Mouse (Mus musculus): ENCODE measurements around the gene Gm21958.
A peak's percentile ranks its signal among the peaks of the same experiment; 100 is the strongest.

The Gm21958 gene

DNA sequence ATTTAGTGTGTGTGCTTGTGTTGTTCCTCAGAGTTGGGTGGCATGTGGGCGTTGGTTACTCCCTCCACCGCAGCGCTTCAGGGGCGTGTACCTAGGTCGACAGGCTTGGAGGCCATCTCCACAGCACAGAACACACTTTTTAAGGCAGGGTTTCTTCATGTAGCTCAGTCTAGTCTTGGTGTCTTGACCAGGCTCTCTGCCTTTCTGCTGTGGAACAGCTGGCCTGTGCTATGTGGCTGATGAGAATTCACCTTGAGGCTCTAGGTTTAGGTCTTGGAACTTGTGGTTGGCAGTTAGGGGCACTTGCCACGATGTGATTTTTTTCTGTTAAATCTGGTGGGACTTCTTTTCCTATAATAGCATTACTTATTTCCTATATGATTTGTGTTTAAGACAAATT lies at the start of gene Gm21958:
TSS of gene Gm21958 (minus strand) at position 101 of the 400 bp plus-strand sequence.
- DNase-seq (ENCODE audit: low read depth, low spot score) = no peak

GRCm38 (mm10) chr3:54761258-54761657 lies 47.1 kb upstream of the Gm21958 start:
- no peak for DNase-seq (ENCODE audit: low read depth, low spot score)

DNA sequence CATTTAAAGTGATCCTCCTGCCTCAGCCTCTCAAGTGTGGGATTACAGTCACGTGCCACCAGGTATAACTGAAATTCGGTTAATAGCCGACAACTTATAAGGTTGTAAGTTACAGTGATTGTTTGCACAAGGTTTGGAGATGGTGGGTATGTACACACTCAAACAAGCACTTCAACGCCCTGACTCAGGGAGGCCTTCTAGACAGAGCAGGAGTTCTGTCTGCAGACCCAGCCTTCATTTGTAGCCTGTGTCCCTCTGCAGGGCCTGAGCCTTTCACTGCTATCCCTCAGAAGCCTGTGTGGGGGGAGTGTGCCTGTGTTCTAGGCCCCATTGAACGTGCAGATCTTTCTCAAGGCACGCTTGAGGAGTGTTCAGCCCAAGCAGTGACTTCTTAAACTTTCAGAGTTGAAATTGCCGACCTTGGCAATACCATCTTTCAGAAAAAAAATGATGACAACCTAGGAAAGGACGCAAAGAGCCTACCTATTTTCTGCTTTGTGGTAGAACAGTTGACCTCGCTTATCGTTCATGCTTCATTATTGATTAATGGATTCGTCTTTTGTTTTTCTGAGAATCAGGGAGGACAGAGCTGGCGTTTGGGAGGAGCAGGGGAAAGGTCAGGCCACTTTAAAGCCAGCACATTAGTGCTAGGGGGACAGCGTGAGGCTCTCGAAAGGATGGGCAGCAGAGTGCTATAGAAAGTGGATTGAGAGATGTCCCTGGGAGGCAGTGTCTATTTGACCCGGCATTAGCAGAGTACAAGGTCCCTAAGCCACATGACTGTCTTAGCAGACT lies 46.4 kb upstream of the Gm21958 start:
- DNase-seq (ENCODE audit: low read depth, low spot score) = no peak

DNA sequence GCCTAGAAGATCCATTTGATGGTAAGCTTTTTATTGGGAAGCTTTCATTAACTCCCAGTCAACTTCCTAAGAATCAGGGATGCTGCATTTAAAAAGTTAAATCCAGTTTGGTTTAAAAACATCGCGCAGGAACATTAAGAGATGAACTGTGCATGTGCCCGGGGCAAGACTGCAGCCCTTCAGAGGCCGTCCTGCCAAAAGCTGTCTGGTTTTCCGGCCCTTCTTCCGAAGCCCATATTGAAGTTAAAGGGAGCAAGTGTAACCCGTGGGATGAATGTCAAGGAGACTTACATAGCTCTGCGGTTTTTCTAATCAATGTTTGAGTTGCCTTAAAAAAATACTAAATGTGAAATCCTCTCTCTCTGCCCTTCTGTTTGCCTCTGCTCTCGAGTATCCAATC lies 45.1 kb upstream of the Gm21958 start:
- DNase-seq (ENCODE audit: low read depth, low spot score) = no peak

GRCm38 (mm10) chr3:54757446-54757845 lies 43.3 kb upstream of the Gm21958 start:
- DNase-seq (ENCODE audit: low read depth, low spot score) = no peak

GRCm38 (mm10) chr3:54756058-54756457 lies 41.9 kb upstream of the Gm21958 start:
- DNase-seq (ENCODE audit: low read depth, low spot score) = no peak

GRCm38 (mm10) chr3:54755145-54756041 lies 41.2 kb upstream of the Gm21958 start, which contains the start of gene Smad9:
Gene Smad9, plus strand, starts transcription at chr3:54755582.
- DNase-seq (ENCODE audit: low read depth, low spot score) = no peak

DNA sequence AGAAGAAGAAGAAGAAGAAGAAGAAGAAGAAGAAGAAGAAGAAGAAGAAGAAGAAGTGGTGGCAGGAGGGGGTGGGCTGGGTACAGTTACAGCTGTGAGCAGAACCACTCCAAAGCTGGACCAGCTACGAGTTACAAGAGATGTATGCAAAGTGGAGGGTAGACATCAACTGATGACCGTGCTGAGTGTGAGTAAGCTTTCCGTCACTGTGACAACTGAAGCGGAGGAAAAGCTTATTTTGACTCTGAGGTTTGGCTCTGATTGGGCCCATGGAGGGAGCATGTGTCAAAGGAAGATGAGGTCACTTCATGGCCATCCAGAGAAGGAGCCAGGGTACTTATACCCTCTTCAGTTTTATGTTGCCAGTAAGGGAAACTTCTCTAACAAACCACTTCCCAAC lies 39.3 kb upstream of the Gm21958 start:
- DNase-seq (ENCODE audit: low read depth, low spot score) = no peak

GRCm38 (mm10) chr3:54745799-54746198 lies 31.6 kb upstream of the Gm21958 start:
- no peak for DNase-seq (ENCODE audit: low read depth, low spot score)

DNA sequence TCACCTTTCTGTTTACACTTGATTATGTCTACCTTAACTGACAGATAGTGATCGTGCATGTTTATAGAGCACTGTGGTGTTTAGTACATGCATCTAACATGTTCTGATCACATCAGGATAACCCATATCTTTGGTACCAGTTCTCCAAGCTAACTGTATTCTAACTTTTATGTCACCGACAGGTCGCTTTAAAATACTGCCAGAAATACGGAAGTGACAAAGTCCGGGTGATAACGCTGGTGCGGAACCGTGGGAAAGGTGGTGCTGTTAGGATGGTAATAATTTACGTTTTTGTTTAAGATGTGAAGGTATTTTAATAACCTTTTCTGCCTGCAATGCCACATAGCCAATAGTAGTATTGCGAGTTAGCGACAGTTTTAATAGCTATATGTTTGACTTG lies 27.8 kb upstream of the Gm21958 start:
- DNase-seq (ENCODE audit: low read depth, low spot score) = no peak

DNA sequence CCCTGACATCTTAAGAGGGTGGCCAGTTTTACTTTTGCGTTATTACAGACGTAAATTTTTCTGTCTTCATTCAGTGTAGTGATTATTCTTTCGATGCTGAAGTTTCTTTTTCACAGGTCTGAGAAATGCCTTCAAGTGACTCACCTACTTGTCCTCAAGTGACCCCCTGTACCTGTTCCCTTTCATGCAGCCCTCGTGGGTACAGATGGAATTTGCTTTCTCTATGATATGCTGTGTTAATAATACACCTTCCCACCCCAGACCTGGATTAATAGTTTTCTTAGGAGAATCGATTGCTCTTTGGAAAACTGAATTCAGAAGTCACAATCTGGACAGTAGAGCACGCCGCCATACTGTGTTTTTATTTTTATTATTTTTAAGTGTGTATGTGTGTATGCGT lies 23.2 kb upstream of the Gm21958 start:
- DNase-seq (ENCODE audit: low read depth, low spot score) = no peak

GRCm38 (mm10) chr3:54736101-54736927 lies 22.2 kb upstream of the Gm21958 start:
- DNase-seq (ENCODE audit: low read depth, low spot score) = no peak

DNA sequence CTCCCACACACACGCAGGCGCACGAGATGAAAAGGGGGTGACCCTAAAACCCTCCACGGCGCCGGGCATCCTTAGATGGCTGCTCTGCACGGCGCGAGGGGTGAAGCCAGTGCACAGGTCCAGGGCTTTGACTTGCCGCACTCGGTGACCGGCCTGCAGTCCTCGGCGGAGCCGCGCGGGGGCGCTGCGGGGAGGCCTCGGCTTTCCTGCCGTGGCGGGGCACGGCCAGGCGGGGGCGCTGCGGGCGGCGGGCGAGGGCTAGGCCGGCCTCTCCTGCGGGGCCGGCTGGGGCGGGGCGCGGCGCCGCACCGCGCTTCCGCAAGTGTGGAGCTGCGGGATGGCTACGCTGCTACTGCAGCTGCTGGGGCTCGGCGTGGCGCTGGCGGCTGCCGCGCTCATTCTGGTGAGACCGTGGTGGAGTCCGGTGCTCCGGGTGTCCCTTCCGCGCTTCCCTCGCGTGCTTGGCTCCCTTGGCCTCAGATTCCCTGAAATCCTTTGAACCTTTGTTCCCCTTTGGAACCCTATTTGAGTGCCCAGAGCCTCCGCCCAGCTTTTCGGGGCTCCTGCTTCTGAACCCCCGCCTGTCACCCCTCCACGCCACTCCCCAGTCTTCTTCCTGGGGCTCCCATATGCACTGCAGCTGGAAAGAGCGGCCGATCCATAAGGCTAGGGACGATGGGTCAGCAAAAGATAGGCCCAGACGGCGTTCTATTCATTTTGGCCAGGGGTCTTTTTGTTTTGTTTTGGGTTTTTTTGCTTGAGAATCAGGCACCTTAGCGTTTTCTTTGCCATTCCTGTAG lies 21.3 kb upstream of the Gm21958 start, which contains the start of the genes Exosc8 and Alg5:
TSS of gene Exosc8 (minus strand) at position 147 of the 800 bp plus-strand sequence.
TSS of gene Alg5 (plus strand) at position 293 of the 800 bp plus-strand sequence.
- DNase-seq (ENCODE audit: low read depth, low spot score) = peak; percentile 69

- peak; percentile 81 for DNase-seq (ENCODE audit: low read depth, low spot score)
These were observed 20.5 kb upstream of the Gm21958 start for GRCm38 (mm10) chr3:54734411-54735246.

- no peak for DNase-seq (ENCODE audit: low read depth, low spot score)
These were observed 18.2 kb upstream of the Gm21958 start for GRCm38 (mm10) chr3:54732371-54732770.

GRCm38 (mm10) chr3:54731626-54732150 lies 17.5 kb upstream of the Gm21958 start:
- no peak for DNase-seq (ENCODE audit: low read depth, low spot score)

GRCm38 (mm10) chr3:54728100-54728499 lies 13.9 kb upstream of the Gm21958 start:
- DNase-seq (ENCODE audit: low read depth, low spot score) = no peak

GRCm38 (mm10) chr3:54727588-54727987 lies 13.4 kb upstream of the Gm21958 start:
- DNase-seq (ENCODE audit: low read depth, low spot score) = no peak

DNA sequence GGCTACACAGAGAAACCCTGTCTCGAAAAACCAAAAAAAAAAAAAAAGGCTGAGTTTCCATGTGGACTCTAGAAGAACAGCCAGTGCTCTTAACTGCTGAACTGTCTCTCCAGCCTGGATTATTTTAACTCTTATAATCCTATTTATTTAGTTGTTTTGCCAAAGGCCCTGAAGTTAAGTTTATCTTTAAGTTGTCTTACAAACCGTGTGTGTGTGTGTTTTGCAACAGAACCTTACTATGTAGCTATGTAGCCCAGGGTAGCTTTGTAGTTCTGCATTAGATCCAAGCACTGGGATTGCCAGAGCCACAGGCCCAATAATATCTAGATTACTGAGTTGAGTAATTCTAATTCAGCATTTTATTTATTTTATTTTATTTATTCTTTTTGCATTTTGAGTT lies 11.2 kb upstream of the Gm21958 start:
- DNase-seq (ENCODE audit: low read depth, low spot score) = no peak

All from c-Kit-negative CD71-positive TER-119-positive erythroid progenitor cells, embryonic 14.5 days (primary cell).